Mouse (Mus musculus) embryonic fibroblast, embryonic 13.5 days (primary cell): ENCODE data around the gene Cpn2. TPM values are rescaled to one million over a fixed set of nuclear protein-coding genes. Genes with fewer than 3 reads are reported as not detected.

Experiments used
- H3K27ac ChIP-seq: 2 replicates; pipeline ENCODE4 v1.5.1; 2012; ENCODE audit warnings: low read length, control low read depth, inconsistent platforms; ENCODE audit not compliant: insufficient read depth
- H3K4me1 ChIP-seq: 2 replicates; pipeline ENCODE4 v1.6.1; 2011; ENCODE audit warnings: low read length; ENCODE audit not compliant: control insufficient read depth, insufficient read depth
- H3K4me3 ChIP-seq: 2 replicates; pipeline ENCODE4 v1.5.1; 2011; ENCODE audit warnings: mild to moderate bottlenecking, control low read depth, low read length; ENCODE audit not compliant: insufficient read depth
- CTCF ChIP-seq: IDR thresholded peaks from 2 replicates; pipeline ENCODE4 v1.5.1; 2011; ENCODE audit warnings: mild to moderate bottlenecking, control low read depth, low read length, moderate library complexity, borderline replicate concordance; ENCODE audit not compliant: insufficient read depth
- POLR2A ChIP-seq: IDR thresholded peaks from 2 replicates; pipeline ENCODE4 v1.6.1; 2011; ENCODE audit warnings: low read depth, mild to moderate bottlenecking, control low read depth, low read length, moderate library complexity
- polyA plus RNA-seq: library from polyadenylated mRNA; stranded (reverse); fragments of >200 nt; gene quantifications from 2 replicates; pipeline ENCODE4 v1.2.4, GENCODE M21; 2011; ENCODE audit warnings: low read depth; ENCODE audit not compliant: missing spikeins, insufficient read length

Gene Cpn2
- polyA plus RNA-seq, 1 experiment, result 0.67 TPM

DNA sequence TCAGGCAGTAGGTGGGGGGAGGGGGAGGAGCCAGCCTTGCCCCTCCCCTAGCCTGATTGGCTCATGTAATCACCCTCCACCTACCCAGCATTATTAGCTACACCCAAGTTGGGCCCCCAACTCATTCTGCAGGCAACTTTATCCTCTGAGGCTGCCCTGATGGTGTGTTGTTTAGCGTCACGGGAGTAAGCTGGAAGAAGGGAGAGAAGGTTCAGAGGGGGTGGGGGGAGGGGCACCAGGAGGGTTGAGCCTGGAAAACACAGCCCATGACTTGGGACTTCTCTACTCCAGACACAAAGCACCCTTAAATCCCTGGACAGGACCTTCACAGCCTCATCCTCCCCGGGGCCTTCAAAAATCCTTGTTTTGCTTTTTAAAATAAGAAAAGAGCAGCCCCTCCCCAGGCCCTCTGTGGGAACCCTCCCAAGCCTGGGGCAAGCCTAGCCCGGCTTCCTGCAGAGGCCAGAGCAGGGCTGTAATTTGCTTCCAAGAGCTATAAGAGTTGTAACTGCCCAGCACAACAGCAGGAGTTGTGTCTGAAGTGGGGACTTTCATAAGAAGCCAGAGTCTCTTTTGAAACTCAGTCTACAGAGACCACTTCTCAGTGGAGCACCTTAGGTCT is 13.5 kb upstream of the Cpn2 start:
- peak overlapping the region; percentile 5; the same call in 1 of the 2 replicates for H3K4me3 ChIP-seq
- TF ChIP-seq CTCF (no peak), POLR2A (no peak)
- peak overlapping the region; percentile 63 for H3K27ac ChIP-seq
- peaks cover 8% of the 10 kb centered on the region for H3K4me1 ChIP-seq

DNA sequence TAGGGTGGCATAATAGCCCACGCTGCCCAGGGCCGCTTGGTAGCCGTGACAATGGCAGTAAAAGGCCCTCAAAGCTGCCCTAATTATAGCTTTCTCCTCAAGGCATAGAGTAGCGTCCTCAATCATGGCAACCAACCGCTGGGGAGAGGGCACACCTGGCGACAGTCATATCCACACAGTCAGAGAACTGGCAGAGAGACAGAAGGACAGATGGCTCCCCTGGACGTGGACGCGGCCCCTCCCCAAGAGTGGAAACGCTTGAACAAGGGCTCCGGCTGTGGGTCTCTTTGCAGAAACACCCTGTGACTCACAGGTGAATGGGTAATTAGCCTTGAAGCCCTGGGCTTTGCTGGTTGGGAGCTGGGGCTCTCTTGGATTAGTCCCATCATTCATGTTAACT is 11.1 kb upstream of the Cpn2 start:
- no peak for TF ChIP-seq CTCF
- TF ChIP-seq POLR2A, result no peak
- Histone ChIP-seq H3K27ac (no peak overlapping the region), H3K4me1 (peaks cover 5% of the 10 kb centered on the region)

DNA sequence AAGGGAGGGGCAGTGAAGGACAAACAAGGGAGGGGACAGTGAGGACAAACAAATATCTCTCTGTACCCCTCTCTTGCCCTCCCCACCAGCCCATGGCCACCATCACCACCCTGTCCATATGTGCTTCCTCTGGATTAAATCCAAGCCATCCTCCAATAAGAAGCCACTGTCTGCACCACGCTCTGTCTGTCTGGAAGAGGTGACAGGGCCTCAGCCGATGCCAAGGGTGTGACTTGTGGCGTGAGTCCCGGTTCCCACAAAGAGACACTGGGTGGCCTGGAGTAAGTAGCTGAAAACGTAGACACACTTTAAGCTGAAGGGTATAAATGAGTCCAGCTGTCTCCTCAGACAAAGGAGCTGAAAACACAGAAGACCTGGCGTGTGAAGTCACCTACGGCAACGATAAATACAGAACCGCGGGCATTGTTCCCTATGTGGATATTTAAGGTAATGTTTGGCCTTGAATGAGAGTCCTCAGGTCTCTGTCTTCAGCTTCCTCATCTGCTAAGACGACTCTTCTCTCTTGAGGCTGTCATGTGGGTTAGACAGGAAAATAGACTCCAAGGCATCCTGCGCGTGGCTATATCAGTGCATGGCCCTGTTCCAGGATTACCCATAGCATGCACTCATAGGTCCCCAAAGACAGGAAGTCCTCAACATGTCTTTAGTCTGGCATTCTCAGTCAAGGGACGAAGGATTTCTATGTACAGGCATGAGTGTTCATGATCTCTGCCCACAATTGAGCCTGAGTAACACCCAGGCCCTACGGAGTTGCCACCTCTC is 8.4 kb upstream of the Cpn2 start:
- Histone ChIP-seq H3K4me1 (peaks cover 11% of the 10 kb centered on the region), H3K27ac (no peak overlapping the region), H3K4me3 (no peak overlapping the region)
- TF ChIP-seq CTCF, result no peak

More for the DNA sequence above, 11.1 kb upstream of the Cpn2 start:
- H3K4me3 ChIP-seq, result no peak overlapping the region

DNA sequence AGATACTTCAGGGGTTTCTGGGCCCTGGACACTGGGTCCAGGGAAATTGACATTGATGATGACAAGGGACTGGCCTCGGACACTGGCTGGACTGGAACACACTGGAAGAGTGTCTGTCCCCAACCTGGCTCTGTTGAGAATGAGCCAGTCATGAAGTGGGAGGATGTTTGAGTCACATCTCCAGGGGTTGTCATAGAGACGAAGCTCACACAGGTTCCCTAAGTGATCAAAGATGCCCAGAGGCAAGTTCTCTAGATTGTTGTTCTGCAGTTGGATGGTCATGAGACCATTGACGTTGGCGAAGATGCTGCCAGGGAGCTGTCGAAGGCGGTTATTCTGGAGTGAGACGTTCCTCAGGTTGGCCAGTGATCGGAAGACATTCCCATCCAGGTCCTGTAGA is 5.8 kb upstream of the Cpn2 start:
- Histone ChIP-seq H3K4me3 (no peak overlapping the region), H3K27ac (no peak overlapping the region), H3K4me1 (peaks cover 11% of the 10 kb centered on the region)
- no peak for TF ChIP-seq CTCF
- no peak for TF ChIP-seq POLR2A

DNA sequence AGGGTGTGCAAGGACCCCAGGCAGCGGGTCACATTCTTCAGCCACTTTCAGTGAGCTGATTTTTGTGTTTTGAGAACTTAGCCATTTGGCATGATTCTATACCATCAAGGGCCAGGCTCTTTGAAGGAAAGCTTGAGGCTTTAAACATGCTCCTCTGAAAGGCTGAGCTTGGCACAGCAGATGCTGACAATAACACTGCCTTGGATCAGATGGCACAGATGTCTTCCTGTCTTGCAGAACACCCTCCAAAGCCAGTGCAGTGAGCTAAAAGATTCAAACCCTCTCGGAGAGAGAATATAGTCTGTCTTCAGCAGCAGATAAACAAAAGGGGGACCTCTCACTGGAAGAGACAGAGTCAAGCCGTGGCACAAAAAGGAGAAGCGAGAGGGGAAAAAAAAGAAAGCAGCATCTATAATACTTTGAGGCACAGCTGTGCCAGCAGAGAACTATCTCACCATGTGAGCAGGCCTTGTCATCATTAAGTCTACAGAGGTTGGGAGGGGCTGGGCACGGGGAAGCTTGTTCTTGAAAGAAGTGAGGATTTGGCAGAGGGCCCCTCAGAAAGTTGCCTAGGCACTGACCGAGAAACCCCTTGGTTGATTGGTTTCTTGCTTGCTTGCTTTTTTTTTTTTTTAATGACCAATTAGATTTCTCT is 4.8 kb upstream of the Cpn2 start:
- no peak for TF ChIP-seq CTCF
- no peak for TF ChIP-seq POLR2A
- H3K4me1 ChIP-seq, result peaks cover 11% of the 10 kb centered on the region
- peak overlapping the region; percentile 95 for H3K27ac ChIP-seq
- H3K4me3 ChIP-seq, result no peak overlapping the region

DNA sequence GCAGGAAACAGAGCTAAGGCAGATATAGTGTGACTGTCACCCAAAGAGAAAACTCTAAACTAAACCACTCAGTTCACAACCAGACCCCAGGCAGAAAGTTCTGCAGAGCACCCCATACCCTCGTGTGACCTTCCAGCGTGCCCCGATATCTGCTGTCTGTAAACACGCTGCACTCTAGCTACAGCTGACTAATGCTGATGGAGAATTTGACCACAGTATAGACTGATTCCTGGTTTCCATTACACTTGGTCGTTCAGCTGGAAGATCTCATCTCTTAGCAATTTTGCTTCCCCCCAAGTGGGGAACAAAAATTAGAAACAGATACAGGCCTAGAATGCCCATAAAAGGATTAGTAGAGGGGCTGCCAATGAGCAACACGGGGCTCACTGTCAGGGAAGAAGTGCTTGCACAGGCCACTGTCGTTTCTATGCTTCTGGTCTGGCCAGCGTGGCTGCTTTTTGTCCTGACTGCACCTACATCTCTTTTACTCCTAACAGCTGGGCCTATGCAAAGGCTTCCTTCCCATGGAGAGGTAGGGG is 4.0 kb upstream of the Cpn2 start:
- Histone ChIP-seq H3K4me1 (peaks cover 11% of the 10 kb centered on the region), H3K4me3 (no peak overlapping the region), H3K27ac (peak overlapping the region; percentile 95)
- TF ChIP-seq POLR2A (0 out of 2 replicates have a peak, but pooled peaks have one; percentile 19), CTCF (no peak)

DNA sequence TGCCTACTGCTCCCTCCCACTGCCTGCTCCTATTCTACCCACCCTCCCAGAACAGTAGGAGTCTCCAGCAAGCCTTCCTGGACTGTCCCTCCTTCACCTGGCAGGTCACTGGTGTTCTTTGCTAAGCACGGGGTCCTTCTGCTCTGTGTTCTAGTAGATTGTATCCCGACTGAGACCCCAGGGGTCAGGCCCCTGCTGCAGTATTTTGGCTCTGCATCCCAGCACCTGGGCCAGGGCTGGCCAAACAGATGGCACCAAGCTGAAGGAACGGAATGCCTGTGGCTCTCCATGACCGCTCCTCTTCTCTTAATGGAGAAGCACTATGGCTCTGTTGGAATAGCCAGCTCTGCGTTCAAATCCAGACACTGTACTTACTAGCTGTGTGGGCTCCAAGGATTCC is 738 bp downstream of the Cpn2 start:
- H3K4me3 ChIP-seq, result no peak overlapping the region
- peaks cover 6% of the 10 kb centered on the region for H3K4me1 ChIP-seq
- H3K27ac ChIP-seq, result no peak overlapping the region
- TF ChIP-seq POLR2A (no peak), CTCF (no peak)

DNA sequence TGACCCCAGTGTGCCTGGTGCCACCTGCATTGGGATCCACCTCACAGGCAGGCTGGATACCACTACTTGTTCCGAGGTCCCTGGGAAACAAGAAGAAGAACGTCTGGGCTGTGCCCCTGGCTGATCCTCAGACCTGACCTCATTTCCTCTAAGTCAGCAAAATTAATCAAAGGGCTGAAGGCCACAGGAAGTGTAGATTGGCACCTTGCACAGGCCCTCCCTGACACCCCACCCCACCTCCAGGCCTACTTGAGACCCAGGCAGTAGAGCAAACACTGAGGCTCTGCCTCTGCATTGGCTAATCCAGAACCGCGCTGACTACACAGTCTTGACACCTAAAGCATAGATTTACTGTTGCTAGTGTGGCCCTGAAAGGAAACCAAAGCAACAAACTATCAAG is 1.7 kb downstream of the Cpn2 start:
- no peak overlapping the region for H3K27ac ChIP-seq
- TF ChIP-seq CTCF, result no peak
- TF ChIP-seq POLR2A, result no peak
- H3K4me1 ChIP-seq, result peaks cover 1% of the 10 kb centered on the region; the same call in 1 of the 2 replicates
- no peak overlapping the region for H3K4me3 ChIP-seq

DNA sequence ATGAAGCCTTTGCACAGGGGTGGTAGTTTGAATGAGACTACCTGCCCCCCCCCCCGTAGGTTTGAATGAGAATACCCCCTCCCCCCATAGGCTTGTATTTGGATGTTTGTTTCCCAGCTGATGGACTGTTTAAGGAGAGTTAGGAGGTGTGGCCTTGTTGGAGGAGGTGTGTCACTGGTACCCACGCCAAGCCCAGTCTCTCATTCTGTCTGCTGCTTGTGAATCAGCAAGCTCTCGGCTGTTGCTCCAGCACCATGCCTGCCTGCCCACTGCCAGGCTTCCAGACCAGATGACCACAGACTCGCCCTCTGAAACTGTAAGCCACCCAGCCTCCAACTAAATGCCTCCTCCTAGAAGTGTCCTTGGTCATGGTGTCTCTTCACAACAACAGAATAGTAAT is 4.1 kb downstream of the Cpn2 start:
- Histone ChIP-seq H3K4me1 (no peaks in the 10 kb centered on the region), H3K27ac (no peak overlapping the region)

DNA sequence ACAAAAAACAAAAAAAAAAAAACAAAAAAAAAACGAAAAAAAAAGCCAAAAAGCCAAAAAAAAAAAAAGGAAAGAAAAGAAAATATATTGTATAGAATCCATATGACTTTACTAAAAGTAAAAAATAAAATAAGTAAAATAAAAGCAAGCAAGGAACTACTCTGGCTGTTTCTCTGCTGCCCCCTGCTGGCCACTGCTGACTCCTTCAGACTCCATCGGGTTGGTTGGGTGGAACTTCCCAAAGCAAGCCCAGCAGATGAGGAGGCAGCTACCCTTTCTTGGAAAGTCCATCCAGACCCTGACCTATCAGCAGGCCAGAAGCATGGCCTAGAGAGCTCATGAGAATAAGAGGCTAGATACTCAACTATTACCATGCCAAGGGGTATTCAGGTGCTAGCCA is 4.6 kb downstream of the Cpn2 start:
- H3K27ac ChIP-seq, result no peak overlapping the region
- H3K4me1 ChIP-seq, result no peaks in the 10 kb centered on the region
- no peak for TF ChIP-seq POLR2A
- peak; percentile 61 for TF ChIP-seq CTCF
- H3K4me3 ChIP-seq, result no peak overlapping the region

More for the DNA sequence above, 4.1 kb downstream of the Cpn2 start:
- TF ChIP-seq POLR2A (no peak), CTCF (no peak)
- H3K4me3 ChIP-seq, result no peak overlapping the region

DNA sequence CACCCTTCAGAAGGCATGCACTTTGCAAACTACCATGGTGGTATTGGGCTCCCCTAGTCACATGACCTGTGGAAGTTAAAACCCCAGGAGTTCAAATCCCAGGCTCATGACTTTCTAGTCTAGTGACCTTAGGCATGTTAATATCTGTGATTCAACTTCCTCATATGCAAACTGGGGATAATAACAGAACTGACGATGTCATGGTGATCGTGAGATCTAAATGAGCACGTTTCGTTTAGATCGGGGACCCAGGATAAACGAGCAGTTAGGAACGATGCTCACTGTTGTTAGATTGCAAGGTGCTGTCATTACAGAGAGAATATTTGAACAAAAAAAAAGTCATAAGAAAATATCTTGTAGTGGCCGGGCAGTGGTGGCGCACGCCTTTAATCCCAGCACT is 5.1 kb downstream of the Cpn2 start:
- no peaks in the 10 kb centered on the region for H3K4me1 ChIP-seq
- H3K27ac ChIP-seq, result no peak overlapping the region
- no peak for TF ChIP-seq POLR2A
- H3K4me3 ChIP-seq, result no peak overlapping the region
